Mouse (Mus musculus) ES-Bruce4 (cell line): Measurements from ENCODE around the gene Rtkn2. TPM values are rescaled to one million over a fixed set of nuclear protein-coding genes. Genes with fewer than 3 reads are reported as not detected.

Experiments used
- H3K27ac ChIP-seq: 2 replicates; pipeline ENCODE4 v1.5.1; 2012; ENCODE audit warnings: low read length, inconsistent platforms; ENCODE audit not compliant: insufficient read depth
- H3K27me3 ChIP-seq: 2 replicates; pipeline ENCODE4 v1.6.1; 2012; ENCODE audit warnings: mild to moderate bottlenecking, low read length, inconsistent platforms; ENCODE audit not compliant: control insufficient read depth, poor library complexity, insufficient read depth, severe bottlenecking
- H3K36me3 ChIP-seq: 2 replicates; pipeline ENCODE4 v1.6.1; 2012; ENCODE audit warnings: inconsistent platforms, mild to moderate bottlenecking, low read length, moderate library complexity; ENCODE audit not compliant: control insufficient read depth, poor library complexity, insufficient read depth, severe bottlenecking
- H3K4me1 ChIP-seq: one replicate; pipeline ENCODE4 v1.8.1; 2011; ENCODE audit warnings: low read length; ENCODE audit not compliant: control insufficient read depth, insufficient read depth
- H3K4me3 ChIP-seq: 2 replicates; pipeline ENCODE4 v1.5.1; 2011; ENCODE audit warnings: low read depth, mild to moderate bottlenecking, low read length
- H3K9ac ChIP-seq: 2 replicates; pipeline ENCODE4 v1.6.1; 2012; ENCODE audit warnings: low read depth, mild to moderate bottlenecking, inconsistent platforms; ENCODE audit not compliant: poor library complexity, severe bottlenecking
- H3K9me3 ChIP-seq: replicated peaks from 2 replicates; pipeline ENCODE4 v1.6.1; 2012; ENCODE audit warnings: mild to moderate bottlenecking, low read length, inconsistent platforms; ENCODE audit not compliant: control insufficient read depth, poor library complexity, insufficient read depth, severe bottlenecking
- CTCF ChIP-seq: IDR thresholded peaks from one replicate; pipeline ENCODE4 v1.8.1; 2011; ENCODE audit warnings: low read depth, low read length
- EP300 ChIP-seq: IDR thresholded peaks from 2 replicates; pipeline ENCODE4 v1.6.1; 2011; ENCODE audit warnings: low read depth, low read length; ENCODE audit not compliant: insufficient read depth
- POLR2A ChIP-seq: IDR thresholded peaks from one replicate; pipeline ENCODE4 v1.8.1; 2011; ENCODE audit warnings: low read length; ENCODE audit not compliant: insufficient read depth
- polyA plus RNA-seq: library from polyadenylated mRNA; stranded (reverse); fragments of >200 nt; gene quantifications from 2 replicates; pipeline ENCODE4 v1.2.4, GENCODE M21; 2011; ENCODE audit warnings: low read depth; ENCODE audit not compliant: missing spikeins, insufficient read depth, insufficient read length

Rtkn2 gene
- polyA plus RNA-seq, 1 experiment, result 19.4 TPM

DNA sequence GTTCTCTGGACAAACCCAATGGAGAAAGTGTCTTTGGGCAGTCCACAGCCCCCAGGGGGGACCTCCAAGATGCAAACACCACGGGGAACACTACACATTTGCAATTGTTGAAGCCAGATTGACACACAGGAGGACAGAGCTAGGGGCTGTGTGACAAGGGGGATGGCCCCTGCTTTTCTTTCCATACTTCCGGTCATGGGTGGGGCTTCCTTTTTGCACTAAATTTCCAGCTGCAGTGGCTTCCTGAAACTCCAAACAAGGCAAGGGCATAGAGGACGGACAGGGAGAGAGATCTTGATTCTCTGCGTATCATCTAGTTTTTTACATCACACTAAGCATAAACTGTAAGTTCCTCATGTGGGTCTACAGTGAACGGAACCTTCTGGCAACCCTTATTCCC lies 88.6 kb downstream of the Rtkn2 start:
- no peaks in the 10 kb centered on the region for H3K27me3 ChIP-seq
- H3K4me3 ChIP-seq, result no peak overlapping the region

DNA sequence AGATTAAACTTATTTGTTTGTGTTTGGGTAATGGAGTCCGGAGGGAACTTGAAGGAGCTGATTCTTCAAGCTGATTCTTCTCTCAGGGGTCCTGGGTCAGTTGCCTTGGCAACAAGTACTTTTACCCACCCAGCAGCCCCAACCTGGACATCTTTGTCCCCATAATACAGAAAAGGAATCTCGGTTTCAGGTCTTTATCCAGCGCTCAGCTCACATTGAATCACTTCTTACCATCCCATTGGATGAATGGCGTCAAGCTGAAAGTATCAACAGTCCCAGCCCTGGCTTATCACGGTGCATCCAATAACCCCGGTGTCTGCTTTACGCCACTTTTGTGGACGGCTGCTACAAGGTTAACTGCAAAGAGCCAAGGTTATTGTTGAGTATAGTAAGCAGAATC lies 89.1 kb downstream of the Rtkn2 start:
- H3K4me3 ChIP-seq, result no peak overlapping the region
- H3K9ac ChIP-seq, result no peak overlapping the region
- no peaks in the 10 kb centered on the region for H3K36me3 ChIP-seq
- TF ChIP-seq POLR2A (no peak), CTCF (no peak), EP300 (no peak)
- H3K9me3 ChIP-seq, result peaks cover 5% of the 10 kb centered on the region; the same call in 1 of the 2 replicates
- H3K27ac ChIP-seq, result no peak overlapping the region
- no peaks in the 10 kb centered on the region for H3K27me3 ChIP-seq
- no peaks in the 10 kb centered on the region for H3K4me1 ChIP-seq

More for the DNA sequence above, 88.6 kb downstream of the Rtkn2 start:
- H3K4me1 ChIP-seq, result no peaks in the 10 kb centered on the region
- no peak overlapping the region for H3K9ac ChIP-seq
- TF ChIP-seq EP300 (no peak), CTCF (no peak), POLR2A (no peak)
- no peak overlapping the region for H3K27ac ChIP-seq
- H3K36me3 ChIP-seq, result no peaks in the 10 kb centered on the region
- H3K9me3 ChIP-seq, result peaks cover 5% of the 10 kb centered on the region; the same call in 1 of the 2 replicates

DNA sequence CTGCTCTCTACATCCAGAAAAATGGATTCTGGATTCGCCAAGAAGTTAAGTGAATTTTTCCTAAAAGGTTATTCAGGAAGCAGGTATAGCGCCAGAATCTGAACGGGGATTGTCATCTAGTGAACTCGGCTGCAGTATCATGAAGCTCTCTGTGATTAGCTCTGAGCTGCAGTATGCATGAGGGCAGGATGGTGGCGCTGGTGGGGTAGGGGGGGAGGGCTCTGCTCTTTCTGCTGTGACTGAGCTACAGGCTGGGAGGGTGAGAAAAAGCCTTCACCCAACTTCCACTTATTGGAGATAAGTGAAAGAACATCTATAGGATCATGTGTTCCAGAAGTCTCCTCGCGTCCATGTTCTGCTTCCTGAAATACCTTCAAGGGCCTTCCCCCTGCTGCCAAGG lies 91.7 kb downstream of the Rtkn2 start:
- Histone ChIP-seq H3K9me3 (no peaks in the 10 kb centered on the region), H3K9ac (no peak overlapping the region), H3K4me1 (peaks cover 2% of the 10 kb centered on the region), H3K4me3 (no peak overlapping the region), H3K27ac (no peak overlapping the region), H3K36me3 (no peaks in the 10 kb centered on the region), H3K27me3 (no peaks in the 10 kb centered on the region; the same call in 1 of the 2 replicates)
- TF ChIP-seq POLR2A (no peak), EP300 (no peak), CTCF (peak; percentile 49)

DNA sequence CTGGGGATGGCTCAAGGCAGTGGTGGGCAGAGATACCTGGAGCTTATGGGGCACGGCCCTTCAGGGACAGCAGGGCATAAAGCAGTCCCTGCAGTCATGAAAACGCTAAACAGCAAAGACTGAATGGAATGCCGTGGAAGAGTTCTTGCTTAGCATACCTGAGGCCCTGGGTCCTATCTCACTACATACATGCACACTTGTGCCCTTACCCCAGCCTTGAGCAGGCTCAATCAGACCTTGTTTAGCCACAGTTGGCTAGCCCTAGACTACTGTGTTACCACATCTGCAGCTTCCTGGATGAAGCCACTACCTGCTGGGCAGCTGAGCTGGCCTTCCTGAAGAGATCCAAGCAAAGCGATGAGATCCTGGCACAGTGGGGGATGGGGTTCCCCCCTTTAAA lies 93.3 kb downstream of the Rtkn2 start:
- Histone ChIP-seq H3K27ac (no peak overlapping the region), H3K9me3 (no peaks in the 10 kb centered on the region), H3K4me3 (no peak overlapping the region), H3K9ac (no peak overlapping the region), H3K4me1 (peaks cover 2% of the 10 kb centered on the region), H3K36me3 (no peaks in the 10 kb centered on the region), H3K27me3 (no peaks in the 10 kb centered on the region; the same call in 1 of the 2 replicates)
- no peak for TF ChIP-seq EP300
- TF ChIP-seq CTCF, result no peak
- no peak for TF ChIP-seq POLR2A

DNA sequence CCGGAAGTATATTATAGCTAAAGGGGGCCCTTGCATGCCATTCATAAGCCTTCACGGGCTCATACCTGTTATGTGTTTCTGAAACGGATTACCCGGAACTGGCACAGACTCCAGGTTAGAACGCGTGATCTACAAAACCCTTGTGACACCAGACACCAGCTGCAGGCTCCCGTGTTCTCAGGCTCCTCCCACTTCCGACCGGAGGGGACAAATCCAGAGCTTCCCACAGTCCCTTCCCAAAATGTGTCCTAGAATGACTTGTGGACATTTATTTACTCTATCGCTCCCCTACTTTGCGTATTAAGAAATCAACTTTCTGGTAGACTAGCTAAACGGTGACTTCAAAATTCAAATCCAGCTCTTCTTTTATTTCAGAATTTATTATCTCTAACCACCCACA lies 94.9 kb downstream of the Rtkn2 start:
- no peaks in the 10 kb centered on the region; the same call in 1 of the 2 replicates for H3K27me3 ChIP-seq
- no peak overlapping the region for H3K27ac ChIP-seq
- H3K9ac ChIP-seq, result no peak overlapping the region
- no peak overlapping the region for H3K4me3 ChIP-seq
- TF ChIP-seq CTCF (no peak), EP300 (no peak), POLR2A (no peak)
- H3K9me3 ChIP-seq, result no peaks in the 10 kb centered on the region
- H3K4me1 ChIP-seq, result peaks cover 2% of the 10 kb centered on the region
- no peaks in the 10 kb centered on the region for H3K36me3 ChIP-seq

DNA sequence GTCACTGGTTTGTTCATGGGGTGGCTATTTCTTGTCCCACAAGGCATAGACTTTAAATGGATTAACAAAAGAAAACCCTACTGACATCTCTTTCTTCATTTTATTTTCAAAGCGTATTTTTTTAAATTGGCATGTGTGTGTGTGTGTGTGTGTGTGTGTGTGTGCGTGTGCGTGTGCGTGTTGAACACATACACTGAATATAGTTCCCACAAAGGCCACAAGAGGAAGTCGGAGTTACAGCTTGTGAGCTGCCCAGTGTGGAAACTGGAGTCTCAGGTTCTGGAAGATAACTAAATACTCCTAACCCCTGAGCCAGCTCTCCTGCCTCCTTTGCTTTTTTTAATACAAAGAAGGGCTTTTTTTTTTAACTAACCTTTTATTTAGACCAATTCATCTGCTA lies 95.8 kb downstream of the Rtkn2 start:
- Histone ChIP-seq H3K4me1 (peaks cover 2% of the 10 kb centered on the region), H3K9me3 (no peaks in the 10 kb centered on the region), H3K4me3 (no peak overlapping the region), H3K27ac (no peak overlapping the region), H3K36me3 (no peaks in the 10 kb centered on the region), H3K9ac (no peak overlapping the region), H3K27me3 (no peaks in the 10 kb centered on the region; the same call in 1 of the 2 replicates)
- TF ChIP-seq CTCF (no peak), EP300 (no peak), POLR2A (no peak)
